Mouse (Mus musculus): Measurements from ENCODE around the gene 2310030G06Rik. TPM values are rescaled to one million over a fixed set of nuclear protein-coding genes. Genes with fewer than 3 reads are reported as not detected.

Gene 2310030G06Rik
- total RNA-seq, 2 experiments from 2014 or later, result 2.0 to 2.7 TPM

- intact Hi-C loops (cut with DNase I), result no loop called here
Observed at GRCm38 (mm10) chr9:50750706-50751105, 4.4 kb upstream of the 2310030G06Rik start.

GRCm38 (mm10) chr9:50745806-50746205 lies 530 bp downstream of the 2310030G06Rik start:
- no peak for DNase-seq (ENCODE audit: extremely low spot score in 1 of 2, low spot score in 2 of 2)
- intact Hi-C loops (cut with DNase I), result no loop called here

More at GRCm38 (mm10) chr9:50750706-50751105, 4.4 kb upstream of the 2310030G06Rik start:
- no peak for DNase-seq (ENCODE audit: extremely low spot score in 1 of 2, low spot score in 2 of 2)

GRCm38 (mm10) chr9:50742744-50743143 lies 3.6 kb downstream of the 2310030G06Rik start:
- no peak for DNase-seq (ENCODE audit: extremely low spot score in 1 of 2, low spot score in 2 of 2)
- intact Hi-C loops (cut with DNase I), result no loop called here

- intact Hi-C loops (cut with DNase I), result no loop called here
- no peak for DNase-seq (ENCODE audit: extremely low spot score in 1 of 2, low spot score in 2 of 2)
Observed at GRCm38 (mm10) chr9:50742261-50742660, 4.1 kb downstream of the 2310030G06Rik start.

- no peak for DNase-seq (ENCODE audit: extremely low spot score in 1 of 2, low spot score in 2 of 2)
- intact Hi-C loops (cut with DNase I), result no loop called here
Observed at GRCm38 (mm10) chr9:50740867-50741784, 5.2 kb downstream of the 2310030G06Rik start.

- DNase-seq (ENCODE audit: extremely low spot score in 1 of 2, low spot score in 2 of 2), result peak; percentile 87 to 94
- intact Hi-C loops (cut with DNase I), result loop anchor here (5.0 kb wide), 1 partner anchor 42 kb away; no protein-coding TSS in a partner anchor
Observed at GRCm38 (mm10) chr9:50738914-50739870, 7.1 kb downstream of the 2310030G06Rik start, which contains the start of gene Dixdc1. Gene Dixdc1 (minus strand): TSS chr9:50739517.

GRCm38 (mm10) chr9:50734989-50735388 lies 11.3 kb downstream of the 2310030G06Rik start:
- intact Hi-C loops (cut with DNase I), result loop anchor here (5.0 kb wide), 1 partner anchor 38 kb away; no protein-coding TSS in a partner anchor

GRCm38 (mm10) chr9:50732560-50732959 lies 13.8 kb downstream of the 2310030G06Rik start:
- no peak for DNase-seq (ENCODE audit: extremely low spot score in 1 of 2, low spot score in 2 of 2)
- intact Hi-C loops (cut with DNase I), result no loop called here

More at GRCm38 (mm10) chr9:50734989-50735388, 11.3 kb downstream of the 2310030G06Rik start:
- peak in 1 of 2 experiments; percentile 45 for DNase-seq (ENCODE audit: extremely low spot score in 1 of 2, low spot score in 2 of 2)

GRCm38 (mm10) chr9:50729600-50729999 lies 16.7 kb downstream of the 2310030G06Rik start:
- DNase-seq (ENCODE audit: extremely low spot score in 1 of 2, low spot score in 2 of 2), result no peak
- intact Hi-C loops (cut with DNase I), result no loop called here

GRCm38 (mm10) chr9:50727925-50728651 lies 18.2 kb downstream of the 2310030G06Rik start:
- DNase-seq (ENCODE audit: extremely low spot score in 1 of 2, low spot score in 2 of 2), result peak; percentile 90 to 91
- intact Hi-C loops (cut with DNase I), result no loop called here

GRCm38 (mm10) chr9:50727171-50727924 lies 19.0 kb downstream of the 2310030G06Rik start:
- intact Hi-C loops (cut with DNase I), result no loop called here
- peak in 1 of 2 experiments; percentile 60 for DNase-seq (ENCODE audit: extremely low spot score in 1 of 2, low spot score in 2 of 2)

GRCm38 (mm10) chr9:50725921-50726590 lies 20.3 kb downstream of the 2310030G06Rik start:
- DNase-seq (ENCODE audit: extremely low spot score in 1 of 2, low spot score in 2 of 2), result no peak
- intact Hi-C loops (cut with DNase I), result no loop called here

- DNase-seq (ENCODE audit: extremely low spot score in 1 of 2, low spot score in 2 of 2), result no peak
- intact Hi-C loops (cut with DNase I), result no loop called here
Observed at GRCm38 (mm10) chr9:50724661-50725330, 21.5 kb downstream of the 2310030G06Rik start.

GRCm38 (mm10) chr9:50724147-50724546 lies 22.2 kb downstream of the 2310030G06Rik start:
- intact Hi-C loops (cut with DNase I), result no loop called here
- DNase-seq (ENCODE audit: extremely low spot score in 1 of 2, low spot score in 2 of 2), result no peak

- peak; percentile 71 to 83 for DNase-seq (ENCODE audit: extremely low spot score in 1 of 2, low spot score in 2 of 2)
- intact Hi-C loops (cut with DNase I), result no loop called here
Observed at GRCm38 (mm10) chr9:50723406-50723805, 22.9 kb downstream of the 2310030G06Rik start.

- DNase-seq (ENCODE audit: extremely low spot score in 1 of 2, low spot score in 2 of 2), result peak in 1 of 2 experiments; percentile 42
- intact Hi-C loops (cut with DNase I), result no loop called here
Observed at GRCm38 (mm10) chr9:50722451-50722911, 23.9 kb downstream of the 2310030G06Rik start.

Data from left cerebral cortex, postnatal 10 days (tissue).